Mouse (Mus musculus): ENCODE measurements at regions not wholly inside any gene's neighbourhood (a gene's known extent, or its start where the extent isn't known, plus 50 kb on each side); places are given as distances from the start of the nearest gene placed in this dataset.

- no peak for DNase-seq (ENCODE audit: low read depth, low spot score)
Measured at GRCm38 (mm10) chr11:64579826-64580225, 143.4 kb upstream of the F930015N05Rik start.

GRCm38 (mm10) chr11:64586056-64586455 is 149.6 kb upstream of the F930015N05Rik start:
- no peak for DNase-seq (ENCODE audit: low read depth, low spot score)

- no peak for DNase-seq (ENCODE audit: low read depth, low spot score)
Measured at GRCm38 (mm10) chr11:64587034-64587710, 150.7 kb upstream of the F930015N05Rik start.

GRCm38 (mm10) chr11:64587751-64588600 is 151.5 kb upstream of the F930015N05Rik start:
- DNase-seq (ENCODE audit: low read depth, low spot score): no peak

GRCm38 (mm10) chr11:64588601-64588989 is 152.1 kb upstream of the F930015N05Rik start:
- DNase-seq (ENCODE audit: low read depth, low spot score): no peak

- no peak for DNase-seq (ENCODE audit: low read depth, low spot score)
Measured at GRCm38 (mm10) chr11:64589026-64589425, 152.6 kb upstream of the F930015N05Rik start.

- DNase-seq (ENCODE audit: low read depth, low spot score): no peak
Measured at GRCm38 (mm10) chr11:64590091-64590490, 153.6 kb upstream of the F930015N05Rik start.

- DNase-seq (ENCODE audit: low read depth, low spot score): no peak
Measured at GRCm38 (mm10) chr11:64592253-64592652, 155.8 kb upstream of the F930015N05Rik start.

GRCm38 (mm10) chr11:64597305-64597704 is 160.9 kb upstream of the F930015N05Rik start:
- DNase-seq (ENCODE audit: low read depth, low spot score): no peak

- DNase-seq (ENCODE audit: low read depth, low spot score): no peak
Measured at GRCm38 (mm10) chr11:64599178-64599577, 162.7 kb upstream of the F930015N05Rik start.

- no peak for DNase-seq (ENCODE audit: low read depth, low spot score)
Measured at GRCm38 (mm10) chr11:64600201-64601102, 164.0 kb upstream of the F930015N05Rik start.

- no peak for DNase-seq (ENCODE audit: low read depth, low spot score)
Measured at GRCm38 (mm10) chr11:64609043-64609442, 172.6 kb upstream of the F930015N05Rik start.

GRCm38 (mm10) chr11:64610724-64611123 is 174.3 kb upstream of the F930015N05Rik start:
- DNase-seq (ENCODE audit: low read depth, low spot score): no peak

GRCm38 (mm10) chr11:64615140-64615539 is 178.7 kb upstream of the F930015N05Rik start:
- DNase-seq (ENCODE audit: low read depth, low spot score): no peak

- DNase-seq (ENCODE audit: low read depth, low spot score): no peak
Measured at GRCm38 (mm10) chr11:64618631-64619385, 182.4 kb upstream of the F930015N05Rik start.

- DNase-seq (ENCODE audit: low read depth, low spot score): no peak
Measured at GRCm38 (mm10) chr11:64627180-64627579, 190.7 kb upstream of the F930015N05Rik start.

- DNase-seq (ENCODE audit: low read depth, low spot score): no peak
Measured at GRCm38 (mm10) chr11:64640947-64641346, 204.5 kb upstream of the F930015N05Rik start.

GRCm38 (mm10) chr11:64643171-64643570 is 206.7 kb upstream of the F930015N05Rik start:
- no peak for DNase-seq (ENCODE audit: low read depth, low spot score)

- no peak for DNase-seq (ENCODE audit: low read depth, low spot score)
Measured at GRCm38 (mm10) chr11:64647938-64648337, 211.5 kb upstream of the F930015N05Rik start.

GRCm38 (mm10) chr11:64650571-64651282 is 214.3 kb upstream of the F930015N05Rik start:
- DNase-seq (ENCODE audit: low read depth, low spot score): no peak
